Mouse (Mus musculus): ENCODE measurements around the gene Rnase11. TPM values are rescaled to one million over a fixed set of nuclear protein-coding genes. Genes with fewer than 3 reads are reported as not detected.

Rnase11 gene
- total and polyA plus RNA-seq, 2 experiments from 2014 or later = not detected

GRCm38 (mm10) chr14:51041769-51042168 lies 8.2 kb downstream of the Rnase11 start, which contains the start of gene Rnase9:
Gene Rnase9 (minus strand): TSS chr14:51041869.
- no peak for ATAC-seq (ENCODE audit: low FRiP score)
- 74% methylated on average over 6 of the region's 6 CpGs for WGBS

GRCm38 (mm10) chr14:51036214-51036613 lies 13.7 kb downstream of the Rnase11 start:
- Histone ChIP-seq H3K4me1 (ENCODE audit: insufficient read depth, low read length) (no peaks in the 10 kb centered on the region), H3K27me3 (ENCODE audit: insufficient read depth, low read length) (no peaks in the 10 kb centered on the region), H3K4me2 (ENCODE audit: low read depth, low read length, poor library complexity, severe bottlenecking) (no peak overlapping the region), H3K9me3 (ENCODE audit: low read length) (no peaks in the 10 kb centered on the region), H3K36me3 (ENCODE audit: insufficient read depth, low read length) (no peaks in the 10 kb centered on the region), H3K9ac (replicated peaks; ENCODE audit: low read length, poor library complexity, severe bottlenecking) (no peak overlapping the region), H3K27ac (ENCODE audit: low read depth, low read length) (no peak overlapping the region), H3K4me3 (ENCODE audit: low read depth, low read length) (no peak overlapping the region)
- no peak for DNase-seq (ENCODE audit: low spot score)
- TF ChIP-seq CTCF (IDR thresholded peaks at IDR 0.05) = no peak
- WGBS = 57% methylated on average over 4 of the region's 4 CpGs
- ATAC-seq (ENCODE audit: low FRiP score) = no peak

More at GRCm38 (mm10) chr14:51041769-51042168, 8.2 kb downstream of the Rnase11 start, which contains the start of gene Rnase9:
- no peak for DNase-seq (ENCODE audit: low spot score)
- Histone ChIP-seq H3K36me3 (ENCODE audit: insufficient read depth, low read length) (no peaks in the 10 kb centered on the region), H3K27ac (ENCODE audit: low read depth, low read length) (no peak within 1 kb of the TSS), H3K27me3 (ENCODE audit: insufficient read depth, low read length) (no peaks in the 10 kb centered on the region), H3K4me2 (ENCODE audit: low read depth, low read length, poor library complexity, severe bottlenecking) (no peak within 1 kb of the TSS), H3K9me3 (ENCODE audit: low read length) (no peaks in the 10 kb centered on the region), H3K9ac (replicated peaks; ENCODE audit: low read length, poor library complexity, severe bottlenecking) (no peak within 1 kb of the TSS), H3K4me1 (ENCODE audit: insufficient read depth, low read length) (no peaks in the 10 kb centered on the region), H3K4me3 (ENCODE audit: low read depth, low read length) (no peak within 1 kb of the TSS)
- no peak for TF ChIP-seq CTCF (IDR thresholded peaks at IDR 0.05)

- H3K4me2 ChIP-seq (ENCODE audit: low read depth, low read length, poor library complexity, severe bottlenecking) = no peak overlapping the region
Observed at GRCm38 (mm10) chr14:51035206-51035605, 14.8 kb downstream of the Rnase11 start.

GRCm38 (mm10) chr14:51027387-51028155 lies 22.4 kb downstream of the Rnase11 start:
- Histone ChIP-seq H3K9ac (replicated peaks; ENCODE audit: low read length, poor library complexity, severe bottlenecking) (no peak overlapping the region), H3K4me3 (ENCODE audit: low read depth, low read length) (no peak overlapping the region), H3K4me1 (ENCODE audit: insufficient read depth, low read length) (no peaks in the 10 kb centered on the region), H3K9me3 (ENCODE audit: low read length) (no peaks in the 10 kb centered on the region), H3K27ac (ENCODE audit: low read depth, low read length) (no peak overlapping the region), H3K4me2 (ENCODE audit: low read depth, low read length, poor library complexity, severe bottlenecking) (no peak overlapping the region), H3K36me3 (ENCODE audit: insufficient read depth, low read length) (no peaks in the 10 kb centered on the region), H3K27me3 (ENCODE audit: insufficient read depth, low read length) (no peaks in the 10 kb centered on the region)
- DNase-seq (ENCODE audit: low spot score) (no peak), ATAC-seq (ENCODE audit: low FRiP score) (no peak)
- TF ChIP-seq CTCF (IDR thresholded peaks at IDR 0.05) = no peak
- 62% methylated on average over 3 of the region's 3 CpGs for WGBS

More at GRCm38 (mm10) chr14:51035206-51035605, 14.8 kb downstream of the Rnase11 start:
- no peak for TF ChIP-seq CTCF (IDR thresholded peaks at IDR 0.05)
- Histone ChIP-seq H3K27me3 (ENCODE audit: insufficient read depth, low read length) (no peaks in the 10 kb centered on the region), H3K27ac (ENCODE audit: low read depth, low read length) (no peak overlapping the region), H3K4me1 (ENCODE audit: insufficient read depth, low read length) (no peaks in the 10 kb centered on the region), H3K36me3 (ENCODE audit: insufficient read depth, low read length) (no peaks in the 10 kb centered on the region), H3K4me3 (ENCODE audit: low read depth, low read length) (no peak overlapping the region), H3K9me3 (ENCODE audit: low read length) (no peaks in the 10 kb centered on the region), H3K9ac (replicated peaks; ENCODE audit: low read length, poor library complexity, severe bottlenecking) (no peak overlapping the region)
- no peak for ATAC-seq (ENCODE audit: low FRiP score)
- DNase-seq (ENCODE audit: low spot score) = no peak
- WGBS = 15% methylated on average over 1 of the region's 1 CpGs

- Histone ChIP-seq H3K36me3 (ENCODE audit: insufficient read depth, low read length) (no peaks in the 10 kb centered on the region), H3K4me3 (ENCODE audit: low read depth, low read length) (no peak overlapping the region), H3K4me2 (ENCODE audit: low read depth, low read length, poor library complexity, severe bottlenecking) (no peak overlapping the region), H3K27ac (ENCODE audit: low read depth, low read length) (no peak overlapping the region), H3K9ac (replicated peaks; ENCODE audit: low read length, poor library complexity, severe bottlenecking) (no peak overlapping the region), H3K27me3 (ENCODE audit: insufficient read depth, low read length) (no peaks in the 10 kb centered on the region), H3K4me1 (ENCODE audit: insufficient read depth, low read length) (no peaks in the 10 kb centered on the region), H3K9me3 (ENCODE audit: low read length) (no peaks in the 10 kb centered on the region)
- DNase-seq (ENCODE audit: low spot score) (peak; percentile 83), ATAC-seq (ENCODE audit: low FRiP score) (no peak; the same call in 1 of the 2 replicates)
- WGBS = 39% methylated on average over 5 of the region's 5 CpGs
- TF ChIP-seq CTCF (IDR thresholded peaks at IDR 0.05) = peak; percentile 84
Observed at GRCm38 (mm10) chr14:51026391-51027133, 23.4 kb downstream of the Rnase11 start.

- no peak overlapping the region for H3K4me2 ChIP-seq (ENCODE audit: low read depth, low read length, poor library complexity, severe bottlenecking)
- H3K4me3 ChIP-seq (ENCODE audit: low read depth, low read length) = no peak overlapping the region
- no peaks in the 10 kb centered on the region for H3K27me3 ChIP-seq (ENCODE audit: insufficient read depth, low read length)
- H3K27ac ChIP-seq (ENCODE audit: low read depth, low read length) = no peak overlapping the region
- DNase-seq (ENCODE audit: low spot score) (no peak), ATAC-seq (ENCODE audit: low FRiP score) (no peak)
- no peaks in the 10 kb centered on the region for H3K9me3 ChIP-seq (ENCODE audit: low read length)
- H3K36me3 ChIP-seq (ENCODE audit: insufficient read depth, low read length) = no peaks in the 10 kb centered on the region
- no peaks in the 10 kb centered on the region for H3K4me1 ChIP-seq (ENCODE audit: insufficient read depth, low read length)
- H3K9ac ChIP-seq (replicated peaks; ENCODE audit: low read length, poor library complexity, severe bottlenecking) = no peak overlapping the region
- no peak for TF ChIP-seq CTCF (IDR thresholded peaks at IDR 0.05)
- 92% methylated on average over 1 of the region's 1 CpGs for WGBS
Observed at GRCm38 (mm10) chr14:51024820-51025219, 25.1 kb downstream of the Rnase11 start.

Data from midbrain, postnatal 0 days (tissue).